Mouse (Mus musculus): Measurements from ENCODE around the gene Slc7a6.

Slc7a6 gene

DNA sequence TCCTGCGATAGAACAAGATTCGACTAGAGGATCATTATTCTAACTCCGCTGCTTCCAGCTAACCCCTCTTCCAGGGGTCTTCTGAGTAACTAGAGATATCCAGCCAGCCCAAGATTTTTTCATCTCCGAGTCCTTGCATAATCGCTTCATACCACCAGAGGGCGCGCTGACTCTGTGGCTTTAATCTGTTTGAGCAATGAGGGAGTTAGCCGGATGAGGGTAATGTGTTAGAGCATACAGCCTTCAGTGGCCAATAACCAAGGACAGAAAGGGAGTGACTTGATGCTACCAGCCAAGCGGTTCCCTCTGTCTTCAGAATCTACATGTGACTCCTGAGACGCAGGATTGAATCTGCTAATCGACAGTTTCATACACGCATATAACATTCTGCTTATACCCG is 27.9 kb upstream of the Slc7a6 start:
- DNase-seq = peak; percentile 79

DNA sequence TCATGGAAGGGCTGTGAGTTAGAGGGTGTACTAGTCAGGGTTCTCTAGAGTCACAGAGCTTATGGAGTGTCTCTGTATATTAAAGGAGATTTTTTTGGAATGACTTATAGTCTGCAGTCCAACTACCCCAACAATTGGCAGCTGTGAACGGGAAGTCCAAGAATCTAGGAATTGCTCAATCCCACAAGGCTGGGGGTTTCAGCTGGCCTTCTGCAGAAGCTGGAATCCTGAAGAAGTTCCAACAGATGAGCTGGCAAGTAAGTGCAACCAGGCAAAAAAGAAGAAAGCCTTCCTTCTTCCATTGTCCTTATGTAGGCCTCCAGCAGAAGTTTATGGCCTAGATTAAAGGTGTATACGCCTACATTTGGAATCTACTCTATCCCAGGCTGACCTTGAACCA is 23.3 kb upstream of the Slc7a6 start:
- no peak for DNase-seq

DNA sequence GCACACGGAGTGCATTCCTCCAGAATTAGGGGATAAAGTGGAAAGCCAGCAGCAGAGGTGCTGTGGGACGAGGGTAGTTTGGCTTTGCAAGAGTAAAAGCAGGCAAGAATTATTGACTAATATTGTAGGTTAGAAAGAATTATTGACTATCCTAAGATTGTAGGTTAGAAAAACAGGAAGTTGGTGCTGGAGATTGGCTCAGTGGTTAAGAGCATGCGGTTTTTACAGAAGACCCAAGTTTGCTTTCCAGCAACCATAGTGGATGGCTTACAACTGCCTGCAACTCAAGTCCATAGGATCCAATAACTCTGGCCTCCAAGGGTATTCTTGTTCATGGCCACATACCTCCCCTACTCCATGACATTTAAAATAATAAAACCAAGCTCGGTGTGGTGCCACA is 22.6 kb upstream of the Slc7a6 start:
- no peak for DNase-seq

DNA sequence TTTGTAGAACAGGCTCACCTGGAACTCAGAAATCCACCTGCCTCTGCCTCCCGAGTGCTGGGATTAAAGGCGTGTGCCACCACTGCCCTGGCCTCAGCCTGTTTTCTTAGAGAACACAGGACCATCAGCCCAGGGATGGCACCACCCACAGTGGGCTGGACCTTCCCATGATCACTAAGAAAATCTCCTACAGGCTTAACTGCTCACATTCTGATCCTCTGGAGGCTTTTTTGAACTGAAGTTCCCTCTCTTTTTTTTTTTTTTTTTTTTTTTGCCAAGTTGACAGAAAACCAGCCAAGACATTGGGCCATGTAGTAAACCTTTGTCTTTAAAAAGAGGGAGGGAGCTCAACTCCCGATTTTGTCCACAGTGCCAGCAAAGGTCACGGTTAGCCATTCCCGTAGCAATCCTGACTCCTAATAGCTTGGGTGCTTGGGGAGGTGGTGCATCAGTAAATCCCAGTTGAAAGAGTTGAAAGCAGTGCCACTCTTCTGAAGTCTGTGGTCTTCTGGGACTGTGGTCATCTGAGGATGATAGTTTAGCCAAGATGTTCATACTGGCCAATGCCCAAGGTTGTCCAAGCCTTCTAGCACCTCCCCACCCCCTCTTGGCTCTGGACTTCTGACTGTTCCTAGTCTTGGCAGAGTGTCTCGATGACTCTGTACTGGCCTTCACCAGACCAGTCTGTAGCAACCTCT is 20.6 kb upstream of the Slc7a6 start:
- DNase-seq = no peak

DNA sequence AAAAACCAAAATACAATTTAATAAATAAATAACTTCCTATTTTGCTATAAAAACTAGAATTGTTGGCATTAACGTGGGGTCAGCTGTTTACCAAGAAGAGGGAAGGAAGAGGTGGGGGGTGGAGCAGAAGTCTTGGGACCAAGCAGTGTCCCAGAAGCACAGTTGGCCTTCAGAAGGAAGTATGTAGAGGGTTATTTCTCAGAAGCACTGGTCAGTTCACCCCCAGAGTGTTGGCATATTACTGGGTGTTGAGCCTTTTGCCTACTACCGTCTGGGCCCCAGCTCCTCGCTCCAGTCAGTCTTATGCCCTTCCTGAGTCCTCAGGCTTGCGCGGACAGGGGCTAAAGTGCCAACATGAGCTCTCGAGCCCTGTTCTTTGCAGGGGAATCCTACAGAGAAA is 19.6 kb upstream of the Slc7a6 start:
- DNase-seq = no peak

DNA sequence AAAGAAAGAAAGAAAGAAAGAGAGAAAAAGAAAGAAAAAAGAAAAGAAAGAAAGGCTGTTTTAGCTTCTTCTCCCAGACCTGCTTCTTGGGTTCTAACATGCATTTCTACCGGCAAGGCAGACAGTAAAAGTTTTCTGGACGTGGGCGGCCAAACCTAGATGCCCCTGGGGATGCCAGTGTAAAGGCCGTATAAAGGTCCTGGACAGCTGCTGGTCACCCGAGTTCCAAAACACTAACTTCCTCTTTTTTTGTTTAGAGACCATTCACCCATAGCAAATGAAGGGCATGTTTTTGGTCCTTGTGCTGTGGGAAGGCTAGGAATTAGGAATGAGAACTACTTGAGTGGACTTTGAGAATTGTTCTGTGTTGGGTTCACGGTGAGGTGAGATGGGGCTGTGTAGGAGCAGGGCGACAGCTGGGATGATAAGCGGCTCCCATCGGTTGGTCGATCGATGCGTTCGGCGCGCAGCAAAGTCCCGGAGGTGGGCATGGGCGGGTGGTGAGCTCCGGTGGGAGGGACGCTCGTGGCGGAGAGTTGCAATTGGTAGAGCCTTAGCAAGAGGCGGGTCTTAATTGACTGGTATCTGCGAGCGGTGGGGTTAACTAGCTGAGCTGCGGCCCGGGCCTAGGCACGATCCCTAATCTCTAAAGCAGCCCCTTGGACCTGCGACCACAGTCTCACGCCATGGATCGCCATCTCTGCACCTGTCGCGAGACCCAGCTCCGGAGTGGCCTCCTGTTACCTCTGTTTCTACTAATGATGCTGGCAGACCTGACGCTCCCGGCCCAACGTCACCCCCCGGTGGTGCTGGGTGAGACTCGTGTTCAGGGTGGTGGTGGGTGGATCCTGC is 18.6 kb upstream of the Slc7a6 start, which contains the start of gene Pla2g15:
Gene Pla2g15, plus strand, starts transcription at position 599 of the 852 bp plus-strand sequence.
- peak; percentile 95 for DNase-seq

DNA sequence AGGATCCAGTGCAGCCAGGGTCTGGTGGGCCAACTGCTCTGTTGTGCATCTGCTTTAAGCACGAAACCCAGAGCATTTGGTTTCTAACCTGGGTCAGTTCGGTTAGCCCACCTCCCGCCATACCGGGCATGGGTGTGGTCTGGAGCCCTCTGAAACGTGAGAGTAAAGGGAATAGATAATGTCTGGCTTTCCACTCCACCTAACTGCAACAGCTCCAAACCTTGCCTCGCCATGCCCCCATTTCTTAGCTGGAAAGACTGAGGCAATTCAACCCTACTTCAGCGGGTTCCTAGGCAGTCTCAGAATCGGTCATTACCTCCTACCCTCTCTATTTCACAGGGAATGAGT is 18.0 kb upstream of the Slc7a6 start:
- peak; percentile 46 for DNase-seq

DNA sequence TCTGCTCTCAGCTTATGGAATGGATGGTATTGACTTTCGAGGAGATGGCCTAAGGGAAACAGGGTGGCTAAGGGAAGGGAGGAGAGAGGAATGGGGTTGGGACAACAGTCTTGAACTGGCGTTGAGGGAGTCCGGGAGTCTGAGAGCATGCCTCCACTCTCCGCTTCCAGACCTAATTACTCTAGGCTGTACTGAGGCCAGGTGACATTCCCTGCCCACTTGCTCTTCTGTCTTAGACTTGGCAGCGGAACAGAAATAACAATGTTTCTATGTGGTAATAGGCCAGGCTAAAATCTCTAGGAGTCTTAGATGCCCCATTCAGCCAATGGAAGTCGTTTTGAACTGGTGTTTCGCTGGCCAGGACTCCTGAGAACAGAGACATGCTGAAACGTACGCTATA is 17.6 kb upstream of the Slc7a6 start:
- DNase-seq = no peak

DNA sequence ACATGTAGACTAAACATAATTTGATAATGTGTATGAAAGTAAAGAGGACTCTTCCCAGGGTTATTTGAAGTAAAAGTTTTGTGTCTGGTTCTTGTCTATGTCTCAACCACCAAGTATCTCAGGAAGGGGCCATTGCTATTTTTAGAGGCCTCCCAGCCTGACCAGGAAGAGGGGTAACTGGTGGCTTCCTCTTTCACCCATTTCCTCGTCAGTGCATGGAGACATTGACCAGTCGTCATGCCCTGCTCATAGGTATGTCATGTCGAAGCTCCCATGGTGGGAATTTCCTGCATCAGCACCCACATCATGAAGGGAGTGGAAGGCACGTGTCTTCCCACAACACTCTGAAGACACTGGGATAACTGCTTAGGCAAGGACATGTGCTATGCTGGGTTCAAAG is 15.8 kb upstream of the Slc7a6 start:
- DNase-seq = no peak

DNA sequence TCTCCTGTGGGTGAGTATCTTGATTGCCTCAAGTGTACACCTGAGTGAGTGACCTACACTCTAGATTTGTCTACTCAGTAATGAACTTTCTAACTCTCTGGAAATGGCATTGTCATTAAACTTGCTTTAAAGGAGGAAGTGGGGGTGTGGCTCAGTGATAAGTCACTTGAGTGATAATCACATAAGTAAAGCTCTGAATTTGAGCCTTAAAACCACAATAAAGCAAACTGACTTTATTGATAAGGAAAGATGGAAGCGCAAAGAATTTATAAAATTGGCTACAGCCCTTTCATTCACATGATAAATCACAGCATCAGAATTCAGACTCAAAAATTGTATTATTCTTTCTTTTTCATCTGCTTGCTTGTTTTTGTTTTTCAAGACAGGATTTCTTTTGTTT is 11.2 kb upstream of the Slc7a6 start:
- DNase-seq = no peak

DNA sequence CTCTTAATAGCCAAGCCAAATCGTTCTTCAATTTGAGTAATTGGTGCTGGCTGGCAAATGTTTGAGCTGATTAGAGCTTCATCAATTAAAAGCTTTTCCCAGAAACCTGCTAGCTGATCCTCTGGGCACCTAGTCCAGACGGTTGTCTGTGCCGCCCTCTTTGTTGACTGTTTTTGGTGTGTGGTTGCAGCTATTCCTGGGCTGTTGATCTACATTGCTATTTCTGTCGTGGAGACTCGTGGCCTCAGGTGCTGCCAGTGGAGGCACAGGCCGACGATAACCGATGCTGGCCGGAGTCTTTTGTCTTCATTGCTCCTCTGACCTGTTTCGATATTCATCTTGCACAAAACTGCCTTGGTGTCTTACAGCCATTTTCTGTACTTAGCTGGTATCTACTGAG is 10.3 kb upstream of the Slc7a6 start:
- no peak for DNase-seq

DNA sequence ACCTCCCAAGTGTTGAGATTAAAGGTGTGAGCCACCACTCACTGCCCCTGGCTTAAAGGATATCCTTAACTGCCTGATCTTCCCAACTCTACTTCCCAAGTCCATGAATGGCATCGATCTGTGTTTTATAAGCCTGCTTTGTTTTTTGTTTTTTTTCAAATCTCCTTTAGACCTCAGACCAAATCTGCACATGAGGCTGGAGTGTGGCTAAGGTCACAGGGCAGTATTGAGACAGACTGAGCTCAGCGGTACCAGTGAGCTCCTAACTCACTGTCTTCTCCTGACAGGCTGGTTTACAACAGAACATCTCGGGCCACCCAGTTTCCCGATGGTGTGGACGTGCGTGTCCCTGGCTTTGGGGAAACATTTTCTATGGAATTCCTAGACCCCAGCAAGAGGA is 8.8 kb upstream of the Slc7a6 start:
- DNase-seq = no peak

DNA sequence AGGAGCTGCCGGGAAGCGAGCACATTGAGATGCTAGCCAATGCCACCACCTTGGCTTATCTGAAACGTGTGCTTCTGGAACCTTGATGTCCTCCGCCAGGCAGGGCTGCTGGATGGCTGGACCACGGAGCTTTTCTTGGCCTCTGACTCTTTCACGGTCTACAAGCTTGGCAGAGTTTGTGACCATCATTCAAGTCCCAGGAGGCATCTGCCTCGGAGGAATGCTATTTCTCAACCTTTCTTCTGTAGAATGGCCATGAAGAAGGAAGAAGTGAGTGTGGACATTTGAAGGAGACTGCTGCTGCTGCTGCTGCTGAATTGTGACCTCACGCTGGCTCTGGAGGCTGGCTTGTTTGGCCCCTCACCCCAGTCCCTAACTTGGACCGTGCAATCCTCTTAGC is 5.4 kb upstream of the Slc7a6 start:
- DNase-seq = no peak

DNA sequence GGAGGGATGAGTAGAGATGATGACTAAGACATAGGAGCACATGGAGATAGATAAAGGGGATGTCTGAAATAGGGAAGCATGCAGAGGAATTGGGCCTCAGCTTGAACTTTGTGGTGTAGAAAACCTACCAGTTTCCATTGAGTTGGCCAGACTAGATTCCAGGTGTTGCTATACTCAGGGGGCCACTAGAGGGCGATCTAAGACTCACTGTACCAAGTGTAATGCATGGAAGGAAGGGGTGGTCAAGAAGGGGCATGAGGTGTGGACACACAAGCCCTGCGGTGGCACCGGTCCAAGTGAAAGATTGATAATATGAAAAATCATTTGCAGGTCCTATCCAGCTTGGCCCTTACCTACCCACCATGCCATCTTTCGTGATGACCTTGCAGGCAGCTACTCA is 3.2 kb upstream of the Slc7a6 start:
- DNase-seq = peak; percentile 75

DNA sequence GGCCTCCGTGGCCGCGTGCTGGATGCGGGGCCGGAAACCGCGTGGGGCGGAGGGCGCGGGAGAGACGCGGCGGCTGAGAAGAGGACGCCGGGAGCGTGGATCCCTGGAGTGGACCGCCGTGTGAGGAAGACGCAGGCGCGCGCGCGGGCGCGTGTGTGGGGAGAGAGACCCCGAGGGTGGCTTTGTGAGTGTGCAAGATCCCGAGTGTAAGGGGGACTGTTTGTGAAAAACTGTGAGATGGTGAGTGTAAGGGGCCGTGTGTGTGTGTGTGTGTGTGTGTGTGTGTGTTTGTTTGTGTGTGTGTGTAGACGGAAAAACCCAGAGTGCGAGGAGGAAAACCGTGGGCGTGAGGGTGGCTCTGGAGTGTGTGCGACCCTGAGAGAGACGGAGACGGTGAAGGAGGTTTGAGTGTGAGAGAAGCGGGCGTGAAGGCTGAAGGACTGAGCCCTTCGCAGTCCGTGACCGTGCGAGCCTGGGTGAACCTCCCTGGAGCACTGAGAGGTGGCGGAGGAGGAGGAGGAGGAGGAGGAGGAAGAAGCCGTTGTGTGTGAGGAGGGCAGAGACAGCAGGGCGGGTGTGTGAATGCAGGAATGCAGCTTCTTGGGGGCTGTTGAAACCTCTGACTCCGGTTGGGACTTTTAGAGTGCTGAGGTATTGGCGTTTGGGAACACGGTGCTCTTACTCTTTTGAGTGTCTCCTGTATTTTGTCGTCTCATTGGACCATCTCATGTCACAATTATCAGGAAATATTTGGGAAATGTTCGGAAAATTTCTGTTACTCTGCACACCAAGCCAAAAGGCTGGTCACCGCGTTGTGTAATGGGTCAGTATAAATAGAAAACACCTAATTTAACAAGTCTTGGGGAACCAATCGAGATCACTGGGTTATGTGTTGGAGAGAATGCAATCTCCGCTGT is 618 bp downstream of the Slc7a6 start:
- peak; percentile 66 for DNase-seq

DNA sequence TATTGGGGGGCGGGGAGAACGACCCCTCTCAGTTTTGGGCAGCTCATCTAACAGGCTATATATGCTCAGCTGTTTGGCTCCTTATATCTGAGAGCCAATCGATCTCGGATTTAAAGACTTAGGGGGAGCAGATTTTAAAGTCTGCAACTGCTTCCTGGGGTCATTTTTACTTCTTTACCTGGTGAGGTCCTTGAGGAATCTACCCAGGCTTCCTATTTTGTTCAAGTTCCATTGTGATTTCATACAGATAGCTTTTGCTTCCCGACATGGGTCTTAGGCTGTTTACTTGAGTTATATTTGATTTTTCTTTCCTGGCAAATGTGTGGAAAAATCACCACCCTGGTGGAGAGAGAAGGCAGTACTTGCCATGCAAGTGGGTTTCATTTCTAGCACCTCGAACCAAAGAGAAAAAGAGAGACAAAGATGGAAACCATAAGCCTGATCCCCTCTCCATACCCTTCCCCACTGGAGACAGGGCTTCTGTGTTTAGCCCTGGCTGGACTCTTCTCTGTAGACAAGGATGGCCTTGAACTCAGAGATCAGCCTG is 1.4 kb downstream of the Slc7a6 start:
- no peak for DNase-seq

DNA sequence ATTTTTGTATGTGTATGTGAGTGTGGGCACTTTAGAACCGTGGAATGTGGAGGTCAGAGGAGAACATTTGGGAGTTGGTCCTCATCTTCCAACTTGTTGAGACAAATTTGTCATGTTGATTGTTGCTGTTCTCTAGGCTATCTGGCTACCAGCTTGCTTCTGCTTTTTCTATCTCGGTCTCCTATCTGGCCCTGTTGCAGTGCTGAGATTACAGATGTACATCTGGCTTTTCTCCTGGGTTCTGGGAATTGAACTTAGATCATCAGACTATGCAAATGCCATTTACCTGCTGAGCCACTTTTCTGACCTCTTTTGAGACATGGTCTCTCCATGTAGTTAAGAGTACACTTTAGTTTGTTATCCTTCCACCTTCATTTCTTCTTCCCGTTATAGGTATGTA is 4.9 kb downstream of the Slc7a6 start:
- DNase-seq = no peak

DNA sequence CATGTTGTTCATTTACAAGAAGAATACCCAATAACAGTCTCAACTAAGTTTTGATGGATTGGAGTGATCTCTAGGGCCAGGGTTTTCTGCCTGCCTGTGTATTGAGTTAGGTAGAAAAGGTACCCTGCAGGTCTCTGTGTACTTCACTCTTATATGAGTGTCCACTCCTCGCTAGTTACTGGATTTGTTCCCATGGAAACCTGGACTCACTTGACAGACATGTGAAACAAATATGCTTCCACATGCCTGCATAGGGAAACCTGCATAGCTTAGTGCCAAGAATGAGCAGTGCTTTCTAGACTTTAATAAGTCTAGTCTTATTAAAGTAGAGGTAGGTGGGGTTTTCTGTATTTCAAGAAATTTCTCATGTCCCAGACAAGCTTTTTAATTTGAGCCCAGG is 8.2 kb downstream of the Slc7a6 start:
- no peak for DNase-seq

DNA sequence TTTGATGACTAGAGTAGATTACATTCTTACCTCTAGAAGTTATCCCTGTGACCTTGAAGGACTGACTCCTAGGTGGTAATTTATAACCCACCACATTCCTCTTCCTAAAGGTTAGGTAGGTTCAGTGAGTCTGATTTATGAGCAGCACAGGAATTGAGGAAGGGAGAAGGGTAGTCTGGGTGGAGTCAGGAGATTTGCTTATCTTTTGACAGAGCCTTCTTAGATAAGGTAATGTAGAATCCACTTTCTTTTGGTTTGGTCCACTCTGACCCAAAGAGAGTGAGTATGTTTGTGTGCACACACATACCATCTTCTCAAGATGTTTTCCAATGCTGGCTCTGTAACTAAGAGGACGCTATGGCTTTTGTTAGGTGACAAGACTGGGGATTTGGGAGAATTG is 8.9 kb downstream of the Slc7a6 start:
- DNase-seq = no peak

DNA sequence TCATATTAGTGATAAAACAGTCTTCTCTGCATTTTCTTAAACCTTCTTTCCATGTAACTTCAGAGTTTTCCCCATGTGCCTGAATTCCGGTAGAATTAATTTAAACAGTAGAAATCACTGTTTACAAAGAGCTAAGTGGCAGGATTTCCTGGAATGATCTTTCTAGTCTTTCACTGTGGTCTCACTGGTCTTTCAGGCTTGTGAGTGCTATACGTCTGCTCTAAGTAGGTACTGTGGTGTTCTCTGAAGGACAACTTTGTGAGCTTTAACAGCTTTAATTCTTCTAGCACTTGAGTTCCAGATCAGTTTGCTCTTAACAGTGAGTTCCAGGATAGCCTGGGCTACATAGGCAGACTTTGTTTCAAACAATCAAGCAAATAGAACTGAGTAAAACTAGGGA is 9.8 kb downstream of the Slc7a6 start:
- DNase-seq = no peak

DNA sequence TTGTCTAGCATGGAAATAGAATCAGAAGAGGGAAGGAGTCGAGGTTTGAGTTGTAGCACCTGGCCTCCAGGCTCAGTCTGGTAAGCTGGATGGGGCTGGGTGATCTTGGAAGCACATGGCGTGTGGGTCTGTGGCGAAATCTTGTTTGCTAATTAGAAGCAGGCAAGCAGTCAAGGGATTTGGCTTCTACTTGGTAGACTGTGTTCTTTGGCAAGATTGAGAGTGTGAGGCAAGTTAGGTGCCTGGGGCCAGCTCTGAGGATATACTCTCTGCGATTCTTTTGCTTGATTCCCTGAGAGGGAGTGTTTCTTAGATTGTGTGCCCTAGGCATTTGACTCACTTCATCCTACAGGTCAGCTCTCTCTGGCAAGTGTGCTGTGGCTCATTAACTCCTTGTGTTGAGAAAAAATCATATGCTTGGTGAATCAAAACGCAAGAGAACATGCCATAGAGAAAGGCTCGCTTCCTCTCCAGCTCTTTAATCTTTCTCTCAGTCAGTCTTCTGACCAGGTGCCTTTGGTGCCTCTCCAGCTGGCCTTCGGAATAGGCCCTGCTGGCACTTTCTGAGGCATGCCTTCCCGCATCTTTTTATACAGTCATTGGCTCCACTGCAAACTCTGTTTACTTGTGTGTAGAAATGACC is 17.1 kb downstream of the Slc7a6 start:
- DNase-seq = no peak

DNA sequence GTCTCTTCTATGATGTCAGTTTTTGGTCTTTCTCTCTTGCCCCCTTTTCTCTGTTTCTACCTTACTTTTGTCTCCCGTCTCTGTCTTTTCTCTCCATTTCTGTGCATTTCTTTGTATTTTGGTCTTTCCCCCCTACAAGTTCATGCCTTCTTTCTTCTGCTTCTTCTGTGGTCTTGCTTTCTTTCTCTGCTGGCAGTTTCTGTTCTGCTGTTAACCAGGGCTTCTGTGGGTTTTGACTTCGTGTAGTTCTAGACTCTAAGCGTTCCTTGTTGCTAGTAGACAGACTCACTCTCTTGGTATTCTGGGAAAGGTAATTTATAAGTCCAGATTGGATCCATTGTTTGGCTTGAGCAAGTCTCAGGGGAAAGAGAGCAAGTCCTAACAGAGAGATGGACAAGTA is 17.7 kb downstream of the Slc7a6 start:
- no peak for DNase-seq

DNA sequence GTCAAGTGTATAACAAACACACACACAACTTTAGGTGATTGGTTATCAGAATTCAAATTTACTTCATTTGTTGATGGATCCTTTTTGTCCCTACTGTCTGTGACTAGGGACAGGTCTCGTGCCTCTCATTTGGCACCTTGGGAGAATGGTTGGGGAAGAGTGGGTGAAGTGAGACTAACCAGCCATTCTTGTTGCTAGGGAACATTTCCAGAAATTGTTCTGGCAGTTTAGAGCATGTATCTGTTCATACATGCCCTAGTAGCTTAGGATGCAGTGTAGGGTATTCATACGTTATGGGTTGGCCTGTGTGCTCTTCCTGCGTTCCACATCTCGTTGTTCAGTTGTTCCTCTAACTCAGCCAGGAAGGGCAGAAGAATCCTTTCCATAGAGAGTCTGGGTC is 20.5 kb downstream of the Slc7a6 start:
- no peak for DNase-seq

Measured in liver (tissue).